Mouse (Mus musculus) bone marrow macrophage, adult 2 months (primary cell): ENCODE data around the gene Ano4.

ENCODE experiments used
- CTCF ChIP-seq: IDR thresholded peaks from 2 replicates; pipeline ENCODE4 v1.5.1; 2012; ENCODE audit warnings: low read depth, mild to moderate bottlenecking, low read length, moderate library complexity
- POLR2A ChIP-seq: IDR thresholded peaks from 2 replicates; pipeline ENCODE4 v1.6.1; 2012; ENCODE audit warnings: mild to moderate bottlenecking, low read depth, low read length, borderline replicate concordance

DNA sequence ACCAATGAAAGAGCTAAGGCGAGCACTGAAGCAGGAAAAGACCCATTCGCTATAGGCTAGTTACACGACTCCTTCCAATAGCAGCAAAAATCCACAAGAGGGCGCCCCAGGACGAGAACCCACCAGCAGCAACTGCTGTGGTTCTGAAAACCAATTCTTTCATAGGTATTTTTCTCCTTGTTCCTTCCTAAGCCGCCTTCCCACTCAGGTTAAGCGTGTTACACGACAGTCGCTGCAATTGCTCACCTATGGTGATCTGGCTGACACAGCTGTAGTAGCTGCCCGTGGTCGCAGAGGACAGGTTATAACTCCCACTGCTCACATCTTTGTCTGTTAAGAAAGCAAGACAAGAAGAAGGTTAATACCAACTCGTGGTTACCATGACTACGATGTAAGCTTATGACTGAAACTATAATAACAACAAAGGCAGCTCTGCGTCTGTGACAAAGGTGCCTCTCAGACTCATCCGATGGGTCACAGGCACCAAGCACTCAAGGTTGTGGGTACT, 17.5 kb downstream of the Ano4 start:
- TF ChIP-seq CTCF (peak; percentile 85), POLR2A (no peak)
